Mouse (Mus musculus) left cerebral cortex, adult 8-10 months (tissue): Measurements from ENCODE around the gene Arhgap30. TPM values are rescaled to one million over a fixed set of nuclear protein-coding genes. Genes with fewer than 3 reads are reported as not detected.

Experiments
- total RNA-seq, 4 experiments: library from RNA; stranded (reverse); gene quantifications; 2 replicates each; pipeline ENCODE4 v1.2.4; 2022

The Arhgap30 gene
- total RNA-seq, 4 experiments from 2014 or later = 2.1 to 5.5 (median 3.0) TPM

Other genes starting within 250 kb of the Arhgap30 start
- 100 to 1,000 TPM; 196 to 228 (median 209) TPM for gene Sdhc, start 238.4 kb upstream of the Arhgap30 start, total RNA-seq
- gene Mpz, start 238.2 kb upstream of the Arhgap30 start, total RNA-seq = under 1 TPM; 0.30 to 0.53 (median 0.35) TPM
- 100 to 1,000 TPM; 165 to 185 (median 176) TPM for gene Pcp4l1, start 192.7 kb upstream of the Arhgap30 start, total RNA-seq
- under 1 TPM; 0.14 to 0.55 (median 0.31) TPM for gene Nr1i3, start 175.0 kb upstream of the Arhgap30 start, total RNA-seq
- gene Tomm40l, start 166.4 kb upstream of the Arhgap30 start, total RNA-seq = 10 to 100 TPM; 70.2 to 87.9 (median 76.7) TPM
- gene Apoa2, start 163.9 kb upstream of the Arhgap30 start, total RNA-seq = 1 to 10 TPM; 1.7 to 2.8 (median 2.6) TPM
- 10 to 100 TPM in 3 of 4 experiments, 1 to 10 TPM in 1; 9.1 to 63.9 (median 28.2) TPM for gene Fcer1g, start 154.6 kb upstream of the Arhgap30 start, total RNA-seq
- gene Adamts4, start 138.5 kb upstream of the Arhgap30 start, total RNA-seq = 10 to 100 TPM; 13.0 to 14.1 (median 13.3) TPM
- gene Ndufs2, start 137.6 kb upstream of the Arhgap30 start, total RNA-seq = 100 to 1,000 TPM; 285 to 306 (median 298) TPM
- 10 to 100 TPM; 60.7 to 69.2 (median 63.4) TPM for gene B4galt3, start 118.6 kb upstream of the Arhgap30 start, total RNA-seq
- 10 to 100 TPM; 29.1 to 35.0 (median 30.4) TPM for gene Ppox, start 107.8 kb upstream of the Arhgap30 start, total RNA-seq
- 10 to 100 TPM; 46.5 to 56.3 (median 50.5) TPM for gene Usp21, start 101.0 kb upstream of the Arhgap30 start, total RNA-seq
- gene Ufc1, start 93.9 kb upstream of the Arhgap30 start, total RNA-seq = 100 to 1,000 TPM; 103 to 116 (median 110) TPM
- 10 to 100 TPM; 35.0 to 39.7 (median 37.4) TPM for gene Dedd, start 59.8 kb upstream of the Arhgap30 start, total RNA-seq
- 10 to 100 TPM; 35.8 to 48.8 (median 43.5) TPM for gene Nit1, start 43.3 kb upstream of the Arhgap30 start, total RNA-seq
- gene Pfdn2, start 43.3 kb upstream of the Arhgap30 start, total RNA-seq = 100 to 1,000 TPM; 107 to 204 (median 164) TPM
- 10 to 100 TPM in 3 of 4 experiments, 1 to 10 TPM in 1; 10.0 to 12.8 (median 12.4) TPM for gene Klhdc9, start 28.2 kb upstream of the Arhgap30 start, total RNA-seq
- 1 to 10 TPM; 4.3 to 4.9 (median 4.6) TPM for gene Nectin4, start 18.9 kb upstream of the Arhgap30 start, total RNA-seq
- gene Usf1, start 22.4 kb downstream of the Arhgap30 start, total RNA-seq = 100 to 1,000 TPM in 1 of 4 experiments, 10 to 100 TPM in 3; 89.5 to 102 (median 96.9) TPM
- gene Tstd1, start 29.9 kb downstream of the Arhgap30 start, total RNA-seq = 1 to 10 TPM; 1.5 to 3.2 (median 2.4) TPM
- 10 to 100 TPM in 2 of 4 experiments, 1 to 10 TPM in 2; 7.7 to 10.3 (median 9.1) TPM for gene F11r, start 48.6 kb downstream of the Arhgap30 start, total RNA-seq
- gene Alyref2, start 114.5 kb downstream of the Arhgap30 start, total RNA-seq = 1 to 10 TPM; 4.2 to 6.5 (median 4.6) TPM
- gene Itln1, start 146.3 kb downstream of the Arhgap30 start, total RNA-seq = not detected
- under 1 TPM; 0.13 to 0.93 (median 0.41) TPM for gene Cd244a, start 170.2 kb downstream of the Arhgap30 start, total RNA-seq
- gene Ly9, start 218.5 kb downstream of the Arhgap30 start, total RNA-seq = 1 to 10 TPM in 2 of 4 experiments, under 1 TPM in 1, not detected in 1; 0.28 to 2.3 (median 1.7) TPM